Mouse (Mus musculus): Measurements from ENCODE around the gene Afg1l. TPM values are rescaled to one million over a fixed set of nuclear protein-coding genes. Genes with fewer than 3 reads are reported as not detected.

Afg1l gene
- polyA plus RNA-seq, 1 experiment from 2014 or later = 12.0 TPM

DNA sequence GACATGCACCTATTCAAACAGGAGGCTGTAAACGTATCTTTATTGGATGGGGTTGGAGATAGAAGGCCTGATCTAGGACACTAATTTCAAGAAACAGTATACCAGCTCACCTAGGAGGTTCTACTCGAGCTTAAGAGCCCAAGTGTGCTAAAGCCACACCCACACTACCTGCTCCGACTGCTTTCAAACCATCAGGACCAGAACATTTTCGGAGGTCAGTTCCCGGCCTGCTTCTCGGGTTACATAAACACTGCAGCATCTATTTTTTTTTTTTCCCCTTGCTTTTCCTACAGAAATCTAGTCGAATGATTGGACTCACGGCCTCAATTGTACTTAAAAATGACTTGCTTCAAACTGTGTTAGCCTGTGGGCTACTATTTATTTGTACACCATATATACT lies 214.7 kb downstream of the Afg1l start:
- Histone ChIP-seq H3K36me3 (peaks cover 55% of the 10 kb centered on the region), H3K4me1 (peaks cover 50% of the 10 kb centered on the region), H3K9me3 (no peaks in the 10 kb centered on the region), H3K4me3 (no peak overlapping the region), H3K27me3 (replicated peaks) (no peaks in the 10 kb centered on the region), H3K27ac (replicated peaks) (no peak overlapping the region), H3K4me2 (no peak overlapping the region), H3K9ac (no peak overlapping the region)
- WGBS = 81% methylated on average over 8 of the region's 8 CpGs
- ATAC-seq (ENCODE audit: extremely low read depth, insufficient number of reproducible peaks, low FRiP score, low TSS enrichment) = no peak

Other genes with a start within 250 kb of the Afg1l start
- gene Foxo3, start 201.8 kb downstream of the Afg1l start, polyA plus RNA-seq (2015; fragmentation: Nextera tagmentation; extraction: Ambion mirVana) = 4.4 and 4.8 TPM in 2 replicates
- 335 and 371 TPM in 2 replicates for gene Snx3, start 23.5 kb upstream of the Afg1l start, polyA plus RNA-seq (2015; fragmentation: Nextera tagmentation; extraction: Ambion mirVana)
- not detected in 2 replicates for gene Nr2e1, start 105.1 kb upstream of the Afg1l start, polyA plus RNA-seq (2015; fragmentation: Nextera tagmentation; extraction: Ambion mirVana)
- gene Ostm1, start 105.3 kb upstream of the Afg1l start, polyA plus RNA-seq (2015; fragmentation: Nextera tagmentation; extraction: Ambion mirVana) = 19.2 and 19.5 TPM in 2 replicates